ENCODE assay signal across 7 mouse cellular contexts in genomic region chr2:156197129-156197911, GRCm38 (mm10). TPM values are rescaled to one million over a fixed set of nuclear protein-coding genes. Genes with fewer than 3 reads are reported as not detected.
DNase-seq lines count a peak whose midpoint lies in the region; ATAC-seq lines count a peak whose summit lies in the region.

No protein-coding gene starts in this region.

- no peak for ATAC-seq in neural tube, embryonic 11.5 days (ENCODE audit: insufficient read depth, low FRiP score, low TSS enrichment)
- ATAC-seq in forebrain, embryonic 14.5 days = no peak
- ATAC-seq in liver, embryonic 11.5 days (replicated peaks; ENCODE audit: low FRiP score) = no peak
- ATAC-seq in monocyte, adult 5-6 weeks (replicated peaks; ENCODE audit: insufficient number of reproducible peaks, low FRiP score, low TSS enrichment, poor library complexity, severe bottlenecking) = no peak

- H3K9me3 ChIP-seq in neural tube, embryonic 11.5 days (ENCODE audit: control insufficient read depth, low read length) = no peaks in the 10 kb centered on the region
- H3K9me3 ChIP-seq in forebrain, embryonic 14.5 days (replicated peaks; ENCODE audit: control insufficient read depth, low read length) = no peaks in the 10 kb centered on the region
- H3K9me3 ChIP-seq in liver, embryonic 11.5 days (ENCODE audit: control insufficient read depth, low read length) = no peaks in the 10 kb centered on the region

- no peaks in the 10 kb centered on the region for H3K27me3 ChIP-seq in neural tube, embryonic 11.5 days (ENCODE audit: control insufficient read depth, insufficient read depth, low read length)
- H3K27me3 ChIP-seq in forebrain, embryonic 14.5 days (replicated peaks; ENCODE audit: control insufficient read depth, insufficient read depth, low read length) = no peaks in the 10 kb centered on the region
- H3K27me3 ChIP-seq in liver, embryonic 11.5 days (replicated peaks; ENCODE audit: control insufficient read depth, insufficient read depth, low read length) = no peaks in the 10 kb centered on the region

- 0 out of 2 replicates have a peak, but pooled peaks cover 3% of the 10 kb centered on the region for H3K4me1 ChIP-seq in neural tube, embryonic 11.5 days (ENCODE audit: control insufficient read depth, insufficient read depth, low read length)
- H3K4me1 ChIP-seq in forebrain, embryonic 14.5 days (ENCODE audit: control insufficient read depth, insufficient read depth, low read length) = peaks cover 12% of the 10 kb centered on the region
- H3K4me1 ChIP-seq in liver, embryonic 11.5 days (replicated peaks; ENCODE audit: control insufficient read depth, insufficient read depth, low read length) = peaks cover 18% of the 10 kb centered on the region

- H3K36me3 ChIP-seq in neural tube, embryonic 11.5 days (ENCODE audit: control insufficient read depth, insufficient read depth, low read length) = no peaks in the 10 kb centered on the region; the same call in 1 of the 2 replicates
- 0 out of 2 replicates have a peak, but pooled peaks cover 8% of the 10 kb centered on the region for H3K36me3 ChIP-seq in forebrain, embryonic 14.5 days (ENCODE audit: control insufficient read depth, insufficient read depth, low read length)
- no peaks in the 10 kb centered on the region for H3K36me3 ChIP-seq in liver, embryonic 11.5 days (ENCODE audit: control insufficient read depth, insufficient read depth, low read length)

- peak overlapping the region; percentile 95 for H3K27ac ChIP-seq in neural tube, embryonic 11.5 days (ENCODE audit: low read depth, low read length)
- peak overlapping the region; percentile 95 for H3K27ac ChIP-seq in forebrain, embryonic 14.5 days (ENCODE audit: low read depth, low read length)
- H3K27ac ChIP-seq in liver, embryonic 11.5 days (ENCODE audit: low read depth, low read length) = peak overlapping the region; percentile 77

- H3K4me3 ChIP-seq in neural tube, embryonic 11.5 days (ENCODE audit: low read depth, low read length) = peak overlapping the region; percentile 61
- peak overlapping the region; percentile 67 for H3K4me3 ChIP-seq in forebrain, embryonic 14.5 days (ENCODE audit: low read depth, low read length)
- H3K4me3 ChIP-seq in liver, embryonic 11.5 days (ENCODE audit: low read depth, low read length) = peak overlapping the region; percentile 68

- peak overlapping the region; percentile 78 for H3K9ac ChIP-seq in neural tube, embryonic 11.5 days (ENCODE audit: low read length)
- peak overlapping the region; percentile 90 for H3K9ac ChIP-seq in forebrain, embryonic 14.5 days (ENCODE audit: low read length)
- H3K9ac ChIP-seq in liver, embryonic 11.5 days (ENCODE audit: low read depth, low read length) = peak overlapping the region; percentile 90

- no peak for DNase-seq in neural tube, embryonic 11.5 days (ENCODE audit: low spot score)
- DNase-seq in neural tube, embryonic 10.5 days (ENCODE audit: extremely low spot score, low spot score) = no peak
- DNase-seq in forebrain, embryonic 14.5 days (ENCODE audit: low spot score) = no peak
- DNase-seq in liver, embryonic 11.5 days (ENCODE audit: low spot score) = no peak
- DNase-seq in testis, postnatal 10 days (ENCODE audit: low spot score) = peak; percentile 35
- no peak for DNase-seq in left cerebral cortex, adult 9 months (ENCODE audit: low spot score in 2 of 2)

- 4% methylated on average over 17 of the region's 17 CpGs for WGBS in neural tube, embryonic 11.5 days
- 3% methylated on average over 17 of the region's 17 CpGs for WGBS in forebrain, embryonic 14.5 days
- WGBS in liver, embryonic 11.5 days = 5% methylated on average over 17 of the region's 17 CpGs

- peak overlapping the region; percentile 74 for H3K4me2 ChIP-seq in neural tube, embryonic 11.5 days (ENCODE audit: low read depth)
- H3K4me2 ChIP-seq in forebrain, embryonic 14.5 days (ENCODE audit: low read length) = peak overlapping the region; percentile 75
- H3K4me2 ChIP-seq in liver, embryonic 11.5 days = peak overlapping the region; percentile 78

RNA-seq across cellular contexts. Expression of gene Phf20, which starts 1.1 kb away (rescaled TPM):
- 82.9 and 83.9 TPM in 2 replicates for polyA plus RNA-seq in neural tube, embryonic 11.5 days (2014; fragmentation: Nextera tagmentation; extraction: Ambion mirVana)
- 121 and 143 TPM in 2 replicates for polyA plus RNA-seq in forebrain, embryonic 14.5 days (2014; fragmentation: Nextera tagmentation; extraction: Ambion mirVana)
- polyA plus RNA-seq in liver, embryonic 11.5 days (2014; fragmentation: Nextera tagmentation; extraction: Ambion mirVana) = 33.8 and 42.9 TPM in 2 replicates
- 25.7 to 71.4 TPM (median 66.4 TPM) in 3 replicates for total RNA-seq in monocyte, adult 5-6 weeks (2017)

RNA-seq across cellular contexts. Expression of gene Rbm39, which starts 17.3 kb away (rescaled TPM):
- polyA plus RNA-seq in neural tube, embryonic 11.5 days (2014; fragmentation: Nextera tagmentation; extraction: Ambion mirVana) = 587 and 596 TPM in 2 replicates
- polyA plus RNA-seq in forebrain, embryonic 14.5 days (2014; fragmentation: Nextera tagmentation; extraction: Ambion mirVana) = 502 and 507 TPM in 2 replicates
- polyA plus RNA-seq in liver, embryonic 11.5 days (2014; fragmentation: Nextera tagmentation; extraction: Ambion mirVana) = 485 and 514 TPM in 2 replicates
- 1,407 to 1,708 TPM (median 1,696 TPM) in 3 replicates for total RNA-seq in monocyte, adult 5-6 weeks (2017)

RNA-seq across cellular contexts. Expression of gene Nfs1, which starts 53.3 kb away (rescaled TPM):
- 34.4 and 38.0 TPM in 2 replicates for polyA plus RNA-seq in neural tube, embryonic 11.5 days (2014; fragmentation: Nextera tagmentation; extraction: Ambion mirVana)
- polyA plus RNA-seq in forebrain, embryonic 14.5 days (2014; fragmentation: Nextera tagmentation; extraction: Ambion mirVana) = 38.0 and 40.4 TPM in 2 replicates
- polyA plus RNA-seq in liver, embryonic 11.5 days (2014; fragmentation: Nextera tagmentation; extraction: Ambion mirVana) = 87.5 and 91.4 TPM in 2 replicates
- total RNA-seq in monocyte, adult 5-6 weeks (2017) = 28.1 to 50.8 TPM (median 31.0 TPM) in 3 replicates

RNA-seq across cellular contexts. Expression of gene Romo1, which starts 53.5 kb away (rescaled TPM):
- polyA plus RNA-seq in neural tube, embryonic 11.5 days (2014; fragmentation: Nextera tagmentation; extraction: Ambion mirVana) = 366 and 379 TPM in 2 replicates
- 409 and 502 TPM in 2 replicates for polyA plus RNA-seq in forebrain, embryonic 14.5 days (2014; fragmentation: Nextera tagmentation; extraction: Ambion mirVana)
- 371 and 439 TPM in 2 replicates for polyA plus RNA-seq in liver, embryonic 11.5 days (2014; fragmentation: Nextera tagmentation; extraction: Ambion mirVana)
- total RNA-seq in monocyte, adult 5-6 weeks (2017) = 9.1 to 25.0 TPM (median 10.2 TPM) in 3 replicates
